Mouse (Mus musculus): ENCODE data around the gene Rptor. TPM values are rescaled to one million over a fixed set of nuclear protein-coding genes. Genes with fewer than 3 reads are reported as not detected.

Rptor gene
- total RNA-seq, 1 experiment from 2014 or later: 15.3 TPM

DNA sequence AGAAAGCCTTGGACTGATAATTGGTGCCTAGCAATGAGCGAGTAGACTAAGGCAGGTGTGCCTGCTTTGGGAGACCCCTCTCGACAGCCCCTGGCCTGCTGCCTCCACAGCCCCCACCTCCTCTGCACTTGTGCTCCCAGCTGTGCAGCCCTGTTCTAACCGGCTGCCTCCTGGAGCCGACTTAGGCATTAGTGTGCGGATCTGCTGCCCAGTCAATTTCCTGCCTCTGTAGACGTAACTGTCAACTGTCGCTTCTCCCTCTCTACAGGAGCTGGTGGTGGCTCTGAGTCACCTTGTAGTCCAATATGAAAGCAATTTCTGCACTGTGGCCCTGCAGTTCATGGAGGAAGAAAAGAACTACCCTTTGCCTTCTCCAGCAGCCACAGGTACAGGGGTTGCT, 253.3 kb downstream of the Rptor start:
- no peak for ATAC-seq (replicated peaks; ENCODE audit: insufficient number of reproducible peaks, low FRiP score, low TSS enrichment, poor library complexity, severe bottlenecking)

DNA sequence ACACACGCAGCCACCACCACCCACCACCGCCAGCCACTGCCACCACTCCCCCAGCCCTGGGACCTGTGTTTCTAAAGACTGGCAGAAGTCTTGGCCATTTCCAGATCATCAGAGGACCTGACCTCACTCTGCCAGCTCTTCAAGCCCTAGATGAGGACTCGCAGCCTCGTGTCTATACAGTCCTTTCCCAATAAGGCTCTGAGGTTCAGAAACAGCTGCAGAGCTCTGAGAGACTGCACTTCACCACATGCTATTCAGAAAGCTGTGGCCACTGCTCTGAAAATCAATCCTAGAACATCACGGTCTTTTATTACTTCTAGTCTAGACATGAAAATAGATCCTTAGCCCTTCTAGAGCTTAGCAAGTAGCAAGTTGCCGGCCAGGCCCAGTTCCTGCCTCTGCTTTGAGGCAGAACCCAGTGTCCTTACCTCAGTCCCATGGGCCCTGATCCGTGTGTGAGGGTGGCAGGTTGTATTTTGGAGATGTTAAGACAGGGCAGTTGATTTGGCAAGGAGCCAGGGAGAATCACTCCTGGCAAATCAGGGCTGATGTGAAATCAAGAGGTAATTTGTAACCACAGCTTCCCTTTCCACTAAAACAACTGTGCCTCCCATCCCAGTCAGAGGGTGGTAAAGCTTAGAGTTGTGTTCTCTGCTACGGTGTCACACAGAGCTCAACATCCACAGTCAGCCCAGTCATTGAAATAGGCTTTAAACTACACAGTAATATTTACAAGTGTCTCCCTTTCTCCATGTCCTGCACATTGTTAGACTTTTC, 260.0 kb downstream of the Rptor start:
- peak; percentile 66 for ATAC-seq (replicated peaks; ENCODE audit: insufficient number of reproducible peaks, low FRiP score, low TSS enrichment, poor library complexity, severe bottlenecking)

DNA sequence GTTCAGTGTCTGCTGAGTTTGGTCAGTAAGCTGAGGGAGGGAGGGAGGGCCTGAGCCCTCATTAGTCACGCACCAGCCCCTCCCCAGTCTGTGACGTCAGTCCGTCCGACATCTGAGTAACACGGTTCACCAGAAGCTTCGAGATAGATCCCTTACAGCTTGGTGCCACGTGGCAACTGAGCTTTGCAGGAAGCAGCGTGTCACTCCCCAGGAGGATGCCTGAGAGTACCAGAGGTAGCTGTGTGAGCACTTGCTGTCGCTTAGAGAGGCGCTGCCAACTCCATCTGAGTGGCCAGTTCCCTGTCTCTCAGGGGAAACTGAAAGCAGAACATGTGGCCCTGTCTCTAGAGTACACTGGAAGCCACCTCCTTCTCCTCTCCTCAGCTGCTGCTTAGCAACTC, 260.7 kb downstream of the Rptor start:
- peak; percentile 98 for ATAC-seq (replicated peaks; ENCODE audit: insufficient number of reproducible peaks, low FRiP score, low TSS enrichment, poor library complexity, severe bottlenecking)

- no peak for ATAC-seq (replicated peaks; ENCODE audit: insufficient number of reproducible peaks, low FRiP score, low TSS enrichment, poor library complexity, severe bottlenecking)
Measured at GRCm38 (mm10) chr11:119866837-119867236, 264.1 kb downstream of the Rptor start.

DNA sequence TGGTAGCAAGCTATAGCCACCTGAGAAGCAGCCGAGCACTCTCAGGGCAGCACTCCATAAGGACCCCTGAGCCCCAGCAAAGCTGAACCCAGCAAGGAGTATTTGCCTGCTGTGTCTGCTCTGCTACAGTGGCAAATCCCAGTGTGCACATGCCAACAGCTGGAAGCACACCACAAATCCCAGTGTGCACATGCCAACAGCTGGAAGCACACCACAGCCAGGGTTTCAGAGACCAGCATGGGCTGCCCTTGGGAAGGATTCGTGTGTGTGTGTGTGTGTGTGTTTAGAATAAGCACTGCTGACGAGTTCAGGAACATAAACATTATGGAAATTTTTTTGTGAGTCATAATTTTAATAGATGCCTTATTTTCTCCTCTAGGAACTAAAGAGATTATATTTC, 265.4 kb downstream of the Rptor start:
- no peak for ATAC-seq (replicated peaks; ENCODE audit: insufficient number of reproducible peaks, low FRiP score, low TSS enrichment, poor library complexity, severe bottlenecking)

DNA sequence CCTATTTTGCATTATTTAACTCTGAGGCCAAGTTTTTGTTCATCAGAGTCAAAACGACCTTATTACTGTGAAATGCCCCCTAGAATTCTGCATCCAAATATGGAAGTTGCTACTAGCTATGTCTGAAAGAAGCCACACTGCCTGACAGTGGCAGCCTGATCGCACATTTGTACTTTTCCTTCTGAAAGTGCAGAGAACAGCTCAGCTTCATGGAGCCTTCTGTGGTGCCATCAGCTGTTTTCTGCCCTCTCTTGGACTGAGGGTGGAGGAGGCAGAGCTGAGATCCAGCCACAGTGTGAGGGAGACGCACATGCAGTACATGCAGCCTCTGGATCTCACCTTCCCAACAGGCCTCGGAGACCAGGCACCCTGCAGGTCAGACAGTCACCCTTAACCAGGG, 265.9 kb downstream of the Rptor start:
- no peak for ATAC-seq (replicated peaks; ENCODE audit: insufficient number of reproducible peaks, low FRiP score, low TSS enrichment, poor library complexity, severe bottlenecking)

- ATAC-seq (replicated peaks; ENCODE audit: insufficient number of reproducible peaks, low FRiP score, low TSS enrichment, poor library complexity, severe bottlenecking): no peak
Measured at GRCm38 (mm10) chr11:119871141-119871540, 268.4 kb downstream of the Rptor start.

DNA sequence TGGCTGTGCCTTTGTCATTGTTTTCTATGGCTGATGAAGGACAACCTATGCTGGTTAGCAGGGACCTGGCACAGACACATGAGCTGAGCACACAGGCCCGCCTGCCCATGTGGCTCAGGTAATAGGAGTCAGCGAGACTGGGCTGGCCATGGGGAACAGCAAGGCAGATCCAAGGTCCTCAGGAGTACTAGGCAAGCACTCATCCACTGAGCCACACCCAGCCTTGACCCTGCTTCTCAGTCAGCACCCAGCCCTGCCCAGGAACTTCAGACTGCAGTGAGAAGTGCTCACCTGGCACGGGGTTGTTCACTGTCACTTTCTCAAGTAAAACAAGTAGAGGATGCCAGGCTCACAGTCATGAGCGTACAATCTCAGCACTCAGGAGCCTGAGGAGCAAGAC, 270.9 kb downstream of the Rptor start:
- ATAC-seq (replicated peaks; ENCODE audit: insufficient number of reproducible peaks, low FRiP score, low TSS enrichment, poor library complexity, severe bottlenecking): no peak

GRCm38 (mm10) chr11:119874841-119875240, 272.1 kb downstream of the Rptor start:
- ATAC-seq (replicated peaks; ENCODE audit: insufficient number of reproducible peaks, low FRiP score, low TSS enrichment, poor library complexity, severe bottlenecking): peak; percentile 60

DNA sequence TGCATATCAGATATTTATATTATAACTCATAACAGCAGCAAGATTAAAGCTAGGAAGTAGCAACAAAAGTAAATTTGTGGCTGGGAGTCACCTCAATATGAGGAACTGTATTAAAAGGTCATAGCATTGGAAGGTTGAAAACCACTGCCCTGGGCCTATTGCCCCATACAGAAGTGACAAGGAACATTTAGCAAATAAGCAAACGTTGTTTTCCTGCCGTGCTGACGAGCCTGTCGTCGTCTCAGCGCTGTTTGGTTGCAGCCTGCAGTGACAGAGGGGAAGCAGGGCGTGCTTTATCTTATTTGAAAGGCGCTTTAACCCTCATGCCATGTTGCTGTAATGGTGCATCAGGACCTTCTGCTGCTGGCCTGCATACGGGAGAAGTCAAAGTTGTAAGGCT, 273.0 kb downstream of the Rptor start:
- ATAC-seq (replicated peaks; ENCODE audit: insufficient number of reproducible peaks, low FRiP score, low TSS enrichment, poor library complexity, severe bottlenecking): peak; percentile 75

GRCm38 (mm10) chr11:119877124-119877523, 274.4 kb downstream of the Rptor start:
- peak; percentile 59 for ATAC-seq (replicated peaks; ENCODE audit: insufficient number of reproducible peaks, low FRiP score, low TSS enrichment, poor library complexity, severe bottlenecking)

DNA sequence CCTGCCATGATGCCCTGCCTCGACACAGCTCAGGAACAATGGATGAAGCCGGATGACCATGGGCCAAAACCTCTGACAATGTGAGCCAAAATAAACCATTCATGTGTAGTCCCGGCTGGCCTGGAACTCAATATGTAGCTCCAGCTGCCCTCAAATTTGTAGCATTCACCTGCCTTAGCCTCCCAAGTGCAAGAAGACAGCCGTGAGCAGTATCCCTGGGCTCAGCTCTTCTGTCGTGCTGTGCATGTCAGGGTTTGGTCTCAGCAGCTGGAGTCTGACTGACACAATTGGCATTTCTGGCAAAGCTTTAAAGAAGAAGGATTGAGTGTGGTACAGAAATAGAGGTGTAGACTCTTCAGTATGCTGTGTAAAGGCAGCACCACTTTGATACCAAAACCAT, 276.9 kb downstream of the Rptor start:
- no peak for ATAC-seq (replicated peaks; ENCODE audit: insufficient number of reproducible peaks, low FRiP score, low TSS enrichment, poor library complexity, severe bottlenecking)

DNA sequence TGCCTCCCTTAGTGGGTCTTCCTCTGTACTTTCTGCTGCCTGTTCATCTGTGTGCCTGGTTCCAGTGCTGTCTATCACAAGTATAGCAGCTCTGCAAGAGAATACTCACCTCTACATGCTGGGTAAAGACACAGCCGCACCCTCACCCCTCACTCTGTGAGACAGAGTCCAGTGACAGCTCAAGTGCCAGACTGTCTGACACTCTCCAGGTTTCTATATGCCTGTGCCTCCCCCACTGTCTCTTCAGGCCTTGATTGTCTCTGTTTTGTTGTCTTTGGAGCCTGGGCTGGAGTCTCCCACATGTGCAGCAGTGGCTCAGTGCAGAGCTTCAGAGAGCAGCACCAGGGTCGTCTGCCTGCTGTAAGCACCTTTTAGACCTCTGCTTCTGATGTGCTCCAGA, 280.9 kb downstream of the Rptor start:
- ATAC-seq (replicated peaks; ENCODE audit: insufficient number of reproducible peaks, low FRiP score, low TSS enrichment, poor library complexity, severe bottlenecking): no peak

DNA sequence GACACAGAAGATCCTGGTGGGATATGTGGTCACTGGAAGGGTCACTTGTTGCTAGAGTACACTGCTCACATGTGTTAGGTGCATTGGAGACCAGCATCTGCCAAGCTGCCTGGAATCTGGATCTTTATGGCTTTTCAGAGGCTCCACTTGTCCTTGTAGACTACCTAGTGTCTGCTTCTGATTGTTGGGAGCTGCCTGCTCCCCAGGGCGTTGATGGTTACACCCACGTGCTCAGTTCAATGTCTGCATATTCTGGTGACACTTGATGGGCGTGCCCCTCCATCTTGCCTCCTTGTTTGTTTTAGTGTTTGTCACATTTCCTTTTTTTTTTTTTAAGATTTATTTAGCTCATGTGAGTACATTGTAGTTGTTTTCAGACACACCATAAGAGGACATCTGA, 287.3 kb downstream of the Rptor start:
- no peak for ATAC-seq (replicated peaks; ENCODE audit: insufficient number of reproducible peaks, low FRiP score, low TSS enrichment, poor library complexity, severe bottlenecking)

DNA sequence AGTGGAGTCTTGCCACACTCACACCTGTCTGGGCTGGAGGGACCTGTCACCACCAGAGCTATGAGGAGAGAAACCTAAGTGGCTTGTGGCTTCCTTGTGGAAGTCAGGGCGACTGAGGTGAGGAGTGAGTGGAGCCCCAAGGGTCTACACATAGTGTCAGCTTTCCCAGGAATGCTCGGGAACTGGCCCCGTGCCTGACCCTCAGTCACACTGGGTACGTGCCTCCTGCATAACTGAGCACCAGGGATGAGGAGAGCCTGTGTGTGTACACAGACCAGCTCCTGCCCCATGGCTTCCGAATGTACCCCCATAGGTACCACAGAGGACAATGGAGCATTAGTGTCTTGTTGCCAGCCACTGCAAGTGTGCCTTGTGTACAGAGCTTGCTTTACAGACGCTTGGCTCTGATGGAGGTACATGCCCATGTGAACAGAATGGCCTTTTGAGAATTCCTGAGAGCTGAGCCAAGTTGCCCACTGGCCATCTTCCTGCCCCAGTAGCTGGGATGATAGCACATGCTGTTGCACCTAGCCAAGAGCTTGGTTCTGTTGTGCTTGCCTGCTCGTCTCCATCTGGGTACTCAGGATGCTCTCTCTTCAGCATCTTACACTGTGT, 289.0 kb downstream of the Rptor start:
- no peak for ATAC-seq (replicated peaks; ENCODE audit: insufficient number of reproducible peaks, low FRiP score, low TSS enrichment, poor library complexity, severe bottlenecking)

GRCm38 (mm10) chr11:119893667-119894236, 291.0 kb downstream of the Rptor start:
- no peak for ATAC-seq (replicated peaks; ENCODE audit: insufficient number of reproducible peaks, low FRiP score, low TSS enrichment, poor library complexity, severe bottlenecking)

GRCm38 (mm10) chr11:119894634-119895033, 291.9 kb downstream of the Rptor start:
- ATAC-seq (replicated peaks; ENCODE audit: insufficient number of reproducible peaks, low FRiP score, low TSS enrichment, poor library complexity, severe bottlenecking): 0 out of 2 replicates have a peak, but pooled peaks have one; percentile 34

GRCm38 (mm10) chr11:119897041-119897440, 294.3 kb downstream of the Rptor start:
- no peak for ATAC-seq (replicated peaks; ENCODE audit: insufficient number of reproducible peaks, low FRiP score, low TSS enrichment, poor library complexity, severe bottlenecking)

- ATAC-seq (replicated peaks; ENCODE audit: insufficient number of reproducible peaks, low FRiP score, low TSS enrichment, poor library complexity, severe bottlenecking): no peak
Measured at GRCm38 (mm10) chr11:119898976-119899375, 296.3 kb downstream of the Rptor start.

DNA sequence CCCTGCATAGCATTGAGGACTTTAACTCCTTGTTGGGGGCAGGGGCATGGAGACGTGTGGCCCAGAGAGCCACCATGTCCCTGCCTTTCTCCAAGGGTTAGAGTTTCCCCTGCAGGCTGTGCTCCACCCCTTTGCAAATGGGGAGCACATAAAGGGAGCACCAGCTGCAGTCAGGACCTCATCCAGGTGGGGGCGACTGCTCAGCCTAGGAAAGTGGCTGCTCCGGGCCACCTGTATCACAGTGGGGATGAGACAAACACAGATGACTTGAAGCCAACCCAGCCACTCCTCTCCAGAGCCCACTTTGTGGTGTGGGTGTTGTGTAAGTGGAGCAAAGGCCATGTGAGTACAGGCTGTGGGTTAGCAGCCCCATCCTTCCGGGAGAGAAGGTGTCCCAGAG, 298.5 kb downstream of the Rptor start:
- no peak for ATAC-seq (replicated peaks; ENCODE audit: insufficient number of reproducible peaks, low FRiP score, low TSS enrichment, poor library complexity, severe bottlenecking)
